Mouse (Mus musculus) hindbrain, embryonic 13.5 days (tissue): ENCODE measurements around the gene Pltp. TPM values are rescaled to one million over a fixed set of nuclear protein-coding genes. Genes with fewer than 3 reads are reported as not detected.

Experiments
- ATAC-seq: fragments of 200-750 bp; cut with Nextera tagmentation; 2 replicates; pipeline ENCODE4 v1.8.0; 2017; ENCODE audit warnings: moderate TSS enrichment; ENCODE audit not compliant: low FRiP score
- H3K27ac ChIP-seq: fragments of 300-500 bp; sonication (generic); 2 replicates; pipeline ENCODE4 v1.5.1; 2015; ENCODE audit warnings: inconsistent platforms, mild to moderate bottlenecking, moderate library complexity
- H3K27me3 ChIP-seq: fragments of 300-500 bp; sonication (generic); 2 replicates; pipeline ENCODE4 v1.6.1; 2015; ENCODE audit warnings: mild to moderate bottlenecking, inconsistent platforms
- H3K36me3 ChIP-seq: fragments of 300-500 bp; sonication (generic); 2 replicates; pipeline ENCODE4 v1.6.1; 2015; ENCODE audit warnings: mild to moderate bottlenecking, inconsistent platforms
- H3K4me1 ChIP-seq: fragments of 300-500 bp; sonication (generic); replicated peaks from 2 replicates; pipeline ENCODE4 v1.6.1; 2015; ENCODE audit warnings: inconsistent platforms
- H3K4me2 ChIP-seq: fragments of 300-500 bp; sonication (generic); 2 replicates; pipeline ENCODE4 v1.6.1; 2015; ENCODE audit warnings: inconsistent platforms, mild to moderate bottlenecking, moderate library complexity
- H3K4me3 ChIP-seq: fragments of 300-500 bp; sonication (generic); 2 replicates; pipeline ENCODE4 v1.5.1; 2015; ENCODE audit warnings: mild to moderate bottlenecking, inconsistent platforms
- H3K9ac ChIP-seq: fragments of 300-500 bp; sonication (generic); 2 replicates; pipeline ENCODE4 v1.6.1; 2015; ENCODE audit warnings: mild to moderate bottlenecking, inconsistent platforms
- H3K9me3 ChIP-seq: fragments of 300-500 bp; sonication (generic); 2 replicates; pipeline ENCODE4 v1.6.1; 2016; ENCODE audit warnings: inconsistent platforms
- WGBS: fragments of 180-500 bp; shearing (Covaris S2); methylation state at CpG from one replicate; pipeline ENCODE4 v1.1.7; 2015; 5-methylcytosine and 5-hydroxymethylcytosine counted together
- polyA plus RNA-seq: library from polyadenylated mRNA; unstranded; fragments of >200 nt; fragmentation: Nextera tagmentation; extraction: Ambion mirVana; gene quantifications from 2 replicates; pipeline ENCODE4 v1.2.1, GENCODE M21; 2015

The Pltp gene
- 123 and 127 TPM in 2 replicates for polyA plus RNA-seq

DNA sequence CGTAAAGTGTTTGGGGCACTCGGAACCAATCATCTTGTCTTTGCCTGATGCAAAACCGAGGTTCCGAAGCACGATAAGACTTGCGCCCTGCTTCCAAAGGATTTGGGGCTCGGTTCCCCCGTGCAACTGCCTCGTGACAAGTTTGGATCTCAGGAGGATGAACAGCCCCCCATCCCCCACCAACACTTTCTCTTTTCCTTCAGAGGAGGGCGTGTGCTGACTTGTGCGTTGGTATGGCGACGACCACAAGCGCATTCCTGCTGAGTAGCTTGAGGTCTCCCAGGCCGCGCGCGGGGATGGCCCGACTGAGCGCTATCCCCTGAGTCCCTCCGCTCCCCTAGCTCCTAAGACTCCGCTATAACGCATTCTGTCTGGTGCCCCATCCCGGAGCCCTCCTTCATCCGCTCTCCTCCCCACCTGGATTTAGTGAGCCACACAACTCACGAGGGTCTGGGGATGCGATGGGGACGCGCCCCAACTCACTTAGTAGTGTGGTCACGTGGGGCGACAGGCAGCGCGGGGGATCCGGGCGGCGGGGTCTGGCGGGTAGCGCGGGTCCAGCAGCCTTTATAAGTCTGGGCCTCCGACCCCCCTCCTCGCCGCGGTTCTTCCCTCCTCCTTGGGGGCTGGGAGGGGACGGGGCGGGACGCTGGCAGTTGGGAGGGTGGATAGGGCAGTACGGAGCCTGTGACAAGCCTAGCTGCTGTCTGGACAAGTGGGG lies at the start of gene Pltp:
TSS of gene Pltp (minus strand) at position 611 of the 721 bp plus-strand sequence.
- Histone ChIP-seq H3K9ac (peak within 1 kb of the TSS; percentile 63), H3K27me3 (peaks cover 59% of the 10 kb centered on the region), H3K4me1 (peaks cover 32% of the 10 kb centered on the region), H3K4me2 (peak within 1 kb of the TSS; percentile 87), H3K27ac (peak within 1 kb of the TSS; percentile 58), H3K36me3 (no peaks in the 10 kb centered on the region), H3K9me3 (no peaks in the 10 kb centered on the region), H3K4me3 (peak within 1 kb of the TSS; percentile 49)
- under 1% methylated on average over 44 of the region's 47 CpGs for WGBS
- peak; percentile 86 for ATAC-seq

DNA sequence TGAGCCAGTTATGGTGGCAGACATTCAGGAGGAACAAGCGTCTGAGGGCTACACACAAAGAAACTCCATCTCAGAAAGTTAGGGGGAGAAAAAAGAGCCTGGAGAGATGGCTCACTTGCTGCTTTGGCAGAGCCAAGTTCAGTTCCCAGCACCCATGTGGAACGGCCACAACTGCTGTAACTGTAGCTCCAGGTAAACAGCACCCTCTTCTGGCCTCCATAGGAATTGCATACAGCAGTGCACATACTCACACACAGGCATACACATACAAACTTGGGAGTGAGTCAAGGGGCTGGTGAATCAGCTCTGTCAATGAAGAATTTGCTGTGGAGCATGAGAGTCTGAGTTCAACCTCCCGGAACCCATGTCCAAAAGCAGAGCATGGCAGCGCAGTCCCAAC lies 48.6 kb upstream of the Pltp start:
- Histone ChIP-seq H3K36me3 (peaks cover 83% of the 10 kb centered on the region), H3K4me3 (no peak overlapping the region), H3K4me2 (no peak overlapping the region), H3K9me3 (peaks cover 5% of the 10 kb centered on the region), H3K27ac (no peak overlapping the region), H3K27me3 (no peaks in the 10 kb centered on the region), H3K9ac (no peak overlapping the region), H3K4me1 (peaks cover 24% of the 10 kb centered on the region)
- WGBS: 99% methylated on average over 4 of the region's 4 CpGs
- no peak for ATAC-seq

DNA sequence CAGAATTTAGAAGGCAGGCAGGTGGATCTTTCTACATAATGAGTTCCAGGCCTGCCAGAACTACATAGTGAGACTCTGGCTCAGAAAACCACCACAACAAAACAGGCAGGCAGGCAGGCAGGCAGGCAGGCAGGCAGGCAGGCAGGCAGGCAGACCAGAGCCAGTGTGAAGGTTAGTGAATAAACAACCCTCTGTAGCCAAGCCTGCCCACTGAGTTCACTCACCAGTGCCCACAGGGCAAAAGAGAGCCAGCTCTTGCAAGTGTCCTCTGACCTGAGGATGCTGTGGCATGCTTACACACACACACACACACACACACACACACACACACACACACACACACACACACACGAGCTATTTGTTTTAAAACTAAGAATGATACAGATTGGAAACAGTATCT lies 46.0 kb upstream of the Pltp start:
- H3K4me3 ChIP-seq: no peak overlapping the region
- ATAC-seq: no peak
- H3K9ac ChIP-seq: no peak overlapping the region
- H3K9me3 ChIP-seq: peaks cover 5% of the 10 kb centered on the region
- 83% methylated on average over 1 of the region's 1 CpGs for WGBS
- H3K4me1 ChIP-seq: 0 out of 2 replicates have a peak, but pooled peaks cover 3% of the 10 kb centered on the region
- no peaks in the 10 kb centered on the region for H3K27me3 ChIP-seq
- peaks cover 100% of the 10 kb centered on the region for H3K36me3 ChIP-seq
- no peak overlapping the region for H3K27ac ChIP-seq
- no peak overlapping the region for H3K4me2 ChIP-seq

DNA sequence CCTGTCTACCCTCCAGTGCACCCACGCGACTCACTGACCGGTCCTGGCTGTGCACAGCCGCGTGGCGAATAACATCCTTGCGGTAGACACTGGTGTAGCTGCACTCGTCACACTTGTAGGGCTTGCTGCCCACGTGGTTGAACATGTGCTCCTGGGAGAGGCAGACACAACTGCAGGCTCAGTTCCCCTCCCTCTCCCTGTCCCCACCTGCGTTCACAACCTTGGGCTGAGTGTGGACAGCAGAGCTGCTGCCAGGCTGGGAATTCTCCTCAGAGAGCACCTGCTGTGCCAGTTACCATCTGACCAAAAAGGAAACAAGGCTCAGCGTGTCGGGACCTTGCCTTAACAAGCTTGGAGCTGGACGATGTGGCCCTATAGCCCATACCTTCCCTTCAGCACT lies 43.9 kb upstream of the Pltp start:
- H3K27me3 ChIP-seq: no peaks in the 10 kb centered on the region
- 0 out of 2 replicates have a peak, but pooled peaks cover 3% of the 10 kb centered on the region for H3K4me1 ChIP-seq
- H3K27ac ChIP-seq: no peak overlapping the region
- H3K9me3 ChIP-seq: peaks cover 5% of the 10 kb centered on the region
- WGBS: 95% methylated on average over 13 of the region's 13 CpGs
- H3K4me2 ChIP-seq: no peak overlapping the region
- ATAC-seq: no peak
- no peak overlapping the region for H3K9ac ChIP-seq
- H3K4me3 ChIP-seq: no peak overlapping the region
- peaks cover 100% of the 10 kb centered on the region for H3K36me3 ChIP-seq

DNA sequence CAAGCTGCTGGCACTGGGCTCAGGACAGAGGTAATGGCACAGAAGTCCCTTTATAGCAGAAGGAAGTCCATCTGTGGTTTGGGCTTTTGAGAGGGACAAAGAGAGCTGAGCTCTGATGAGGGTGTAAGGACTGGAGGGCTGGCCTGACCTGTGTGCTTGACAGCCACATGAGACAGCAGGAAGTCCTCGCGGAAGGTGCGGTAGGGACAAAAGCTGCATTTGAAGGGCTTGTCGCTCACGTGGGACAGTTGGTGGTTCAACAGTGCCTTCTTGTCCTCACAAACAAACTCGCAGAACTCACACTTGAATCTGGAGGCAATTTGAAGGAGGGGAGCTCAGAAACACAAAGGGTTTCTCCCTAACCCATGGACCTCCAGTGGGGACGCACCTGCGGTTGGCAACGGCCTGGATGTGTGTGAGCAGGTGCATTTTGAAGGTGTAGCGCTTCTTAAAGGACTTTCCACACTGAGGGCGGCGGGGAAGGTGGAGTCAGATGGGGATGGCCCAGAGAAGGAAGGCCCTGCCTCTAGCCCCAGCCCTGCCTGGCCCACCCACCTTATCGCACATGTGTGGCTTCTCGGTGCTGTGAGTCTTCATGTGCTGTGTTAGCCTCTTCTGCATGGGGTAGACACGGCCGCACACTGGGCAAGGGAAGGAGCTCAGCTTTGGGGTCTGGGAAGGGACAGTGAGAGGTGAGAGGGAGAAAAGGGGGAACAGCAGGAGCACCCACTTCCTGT lies 42.4 kb upstream of the Pltp start:
- ATAC-seq: no peak
- Histone ChIP-seq H3K9me3 (no peaks in the 10 kb centered on the region), H3K4me3 (no peak overlapping the region), H3K27me3 (no peaks in the 10 kb centered on the region), H3K27ac (no peak overlapping the region), H3K36me3 (peaks cover 100% of the 10 kb centered on the region), H3K4me2 (no peak overlapping the region), H3K4me1 (0 out of 2 replicates have a peak, but pooled peaks cover 3% of the 10 kb centered on the region), H3K9ac (no peak overlapping the region)
- 95% methylated on average over 16 of the region's 16 CpGs for WGBS

DNA sequence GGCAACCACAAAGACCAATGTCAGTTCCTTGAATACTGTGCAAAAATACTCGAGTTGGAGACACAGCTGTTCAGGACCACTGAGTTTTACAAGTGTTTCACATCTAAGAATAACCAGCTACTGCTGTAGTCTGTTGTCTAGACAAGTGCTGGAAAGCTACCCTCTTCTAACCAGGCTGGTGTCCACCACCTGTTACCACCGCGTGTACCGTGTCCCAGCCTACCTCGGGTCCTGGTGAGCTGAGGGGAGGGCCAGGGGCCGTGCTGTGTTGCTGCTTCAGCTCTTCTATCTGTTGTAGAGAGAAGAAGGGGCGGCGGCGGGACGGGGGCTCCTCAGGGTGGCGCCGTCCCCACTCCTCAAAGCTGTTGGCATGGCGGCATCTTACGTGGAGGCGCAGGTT lies 41.5 kb upstream of the Pltp start:
- no peak for ATAC-seq
- Histone ChIP-seq H3K4me1 (0 out of 2 replicates have a peak, but pooled peaks cover 3% of the 10 kb centered on the region), H3K36me3 (peaks cover 100% of the 10 kb centered on the region), H3K9ac (no peak overlapping the region), H3K4me2 (no peak overlapping the region), H3K4me3 (no peak overlapping the region), H3K27ac (no peak overlapping the region), H3K9me3 (no peaks in the 10 kb centered on the region), H3K27me3 (no peaks in the 10 kb centered on the region)
- 95% methylated on average over 15 of the region's 15 CpGs for WGBS

DNA sequence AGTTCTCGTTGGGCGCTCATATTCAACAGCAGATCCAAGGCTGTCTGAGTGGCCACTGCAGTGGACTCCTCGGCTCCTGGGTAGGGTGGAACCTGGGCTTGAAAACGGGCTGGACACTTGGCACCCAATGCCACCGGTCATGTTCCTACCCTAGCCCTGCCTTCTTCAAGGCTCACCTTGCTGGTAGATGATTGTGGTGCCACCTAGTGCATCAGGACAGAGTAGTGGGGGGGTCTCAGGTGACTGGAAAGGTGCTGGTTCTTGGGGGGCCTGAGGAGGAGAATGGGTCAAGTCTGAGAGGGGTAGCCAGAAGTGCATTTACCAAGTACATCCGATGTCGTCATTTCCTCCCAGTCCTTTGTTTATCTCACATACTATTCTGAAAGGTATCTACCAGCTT lies 40.5 kb upstream of the Pltp start:
- peaks cover 100% of the 10 kb centered on the region for H3K36me3 ChIP-seq
- no peaks in the 10 kb centered on the region for H3K9me3 ChIP-seq
- no peak overlapping the region for H3K4me2 ChIP-seq
- no peak for ATAC-seq
- H3K4me1 ChIP-seq: 0 out of 2 replicates have a peak, but pooled peaks cover 3% of the 10 kb centered on the region
- 94% methylated on average over 7 of the region's 7 CpGs for WGBS
- H3K27me3 ChIP-seq: no peaks in the 10 kb centered on the region
- no peak overlapping the region for H3K9ac ChIP-seq
- no peak overlapping the region for H3K27ac ChIP-seq
- H3K4me3 ChIP-seq: no peak overlapping the region

DNA sequence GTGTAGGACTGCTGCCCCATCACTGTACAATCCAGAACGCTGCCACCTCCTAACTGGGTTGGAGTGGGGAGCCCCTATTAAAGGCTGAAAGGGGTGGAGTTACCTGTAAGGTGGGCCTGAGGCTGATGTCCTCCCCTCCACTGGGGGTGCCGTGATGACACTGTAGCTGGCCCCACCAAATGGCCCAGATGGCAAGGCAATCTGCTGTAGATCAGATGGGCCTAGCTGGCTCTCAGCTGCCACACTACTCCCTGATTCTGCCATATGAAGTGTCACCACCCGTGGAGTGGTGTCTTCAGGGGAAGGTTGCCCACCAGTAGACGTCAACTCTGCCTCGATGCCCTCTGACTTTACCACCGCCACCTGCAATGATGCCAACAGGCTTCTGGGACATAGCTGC lies 38.4 kb upstream of the Pltp start:
- Histone ChIP-seq H3K4me2 (no peak overlapping the region), H3K4me3 (no peak overlapping the region), H3K9ac (no peak overlapping the region), H3K4me1 (no peaks in the 10 kb centered on the region), H3K36me3 (peaks cover 100% of the 10 kb centered on the region), H3K27ac (no peak overlapping the region), H3K27me3 (no peaks in the 10 kb centered on the region), H3K9me3 (no peaks in the 10 kb centered on the region)
- ATAC-seq: no peak
- WGBS: 93% methylated on average over 6 of the region's 6 CpGs

DNA sequence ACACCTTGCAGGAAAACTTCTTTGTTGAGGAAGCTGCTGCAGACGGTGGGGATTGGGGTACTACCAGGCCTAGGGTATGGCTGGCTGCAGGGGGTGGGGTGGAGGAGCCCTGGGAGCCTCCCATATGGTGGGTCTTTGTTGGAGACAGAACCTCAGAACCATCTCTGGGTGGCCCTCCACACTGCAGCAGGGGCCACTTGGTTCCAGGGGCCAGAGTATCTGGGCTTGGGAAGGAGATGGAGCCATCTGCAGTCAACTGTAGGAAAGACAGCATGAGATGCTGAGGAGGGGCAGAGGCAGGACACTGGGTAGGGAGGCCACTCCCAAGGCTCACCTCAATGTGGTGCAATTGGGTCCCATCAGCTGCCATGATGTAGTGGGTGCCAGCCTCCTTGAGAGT lies 37.1 kb upstream of the Pltp start:
- Histone ChIP-seq H3K27ac (0 out of 2 replicates have a peak overlapping the region, but pooled peaks have one; percentile 0), H3K36me3 (peaks cover 100% of the 10 kb centered on the region), H3K4me3 (no peak overlapping the region), H3K27me3 (no peaks in the 10 kb centered on the region), H3K4me2 (no peak overlapping the region), H3K9me3 (no peaks in the 10 kb centered on the region), H3K9ac (no peak overlapping the region), H3K4me1 (no peaks in the 10 kb centered on the region)
- 86% methylated on average over 1 of the region's 1 CpGs for WGBS
- ATAC-seq: no peak

DNA sequence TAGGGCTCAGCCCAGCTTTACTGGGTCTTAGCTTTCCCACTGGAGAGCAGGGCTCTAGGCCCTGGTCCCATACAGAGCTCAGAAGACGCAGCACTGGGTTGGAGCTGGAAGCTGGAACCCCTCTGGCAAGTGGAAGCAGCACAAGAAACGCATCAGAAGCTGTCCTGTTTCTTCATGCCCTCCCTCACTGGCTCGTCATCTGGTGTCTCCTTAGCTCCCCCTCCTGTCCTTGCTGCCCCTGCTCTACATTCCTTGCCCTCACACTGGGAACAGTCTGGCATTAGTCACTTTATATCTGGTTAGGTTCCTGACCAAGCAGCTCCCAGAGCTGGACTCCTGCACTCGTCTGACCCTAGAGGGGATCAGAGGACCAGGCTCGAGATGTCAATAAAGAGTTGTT lies 36.5 kb upstream of the Pltp start:
- no peak for ATAC-seq
- H3K9ac ChIP-seq: no peak overlapping the region
- no peak overlapping the region for H3K4me2 ChIP-seq
- no peak overlapping the region for H3K27ac ChIP-seq
- 62% methylated on average over 5 of the region's 5 CpGs for WGBS
- H3K36me3 ChIP-seq: peaks cover 100% of the 10 kb centered on the region
- no peaks in the 10 kb centered on the region for H3K27me3 ChIP-seq
- H3K4me3 ChIP-seq: no peak overlapping the region
- no peaks in the 10 kb centered on the region for H3K9me3 ChIP-seq
- H3K4me1 ChIP-seq: no peaks in the 10 kb centered on the region

DNA sequence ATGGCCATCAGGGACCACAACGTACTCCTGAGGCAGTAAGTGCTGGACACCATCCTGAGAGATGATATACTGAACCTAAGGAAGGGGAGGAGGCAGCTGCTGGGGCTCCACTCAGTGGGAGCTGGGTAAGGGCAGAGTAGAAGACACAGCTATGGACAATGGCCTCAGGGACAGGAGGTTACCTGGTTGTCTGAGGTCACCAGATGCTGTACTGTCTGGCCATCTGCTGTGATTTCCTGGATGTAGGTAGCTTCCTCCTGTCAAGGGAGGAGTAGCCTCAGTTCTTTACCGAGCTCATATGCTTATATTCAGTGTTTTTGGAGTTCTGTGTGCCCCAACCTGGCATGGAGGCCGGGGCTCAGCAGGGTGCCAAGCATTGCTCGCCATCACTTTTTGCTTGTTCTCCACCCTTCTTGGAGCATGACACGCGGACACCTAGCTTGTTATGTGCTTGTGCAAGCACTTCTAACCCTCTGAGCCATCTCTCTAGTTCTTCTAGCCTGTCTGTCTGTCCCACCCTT lies 35.2 kb upstream of the Pltp start:
- Histone ChIP-seq H3K4me1 (no peaks in the 10 kb centered on the region), H3K4me3 (no peak overlapping the region), H3K4me2 (no peak overlapping the region), H3K36me3 (peaks cover 100% of the 10 kb centered on the region), H3K9ac (no peak overlapping the region), H3K27me3 (no peaks in the 10 kb centered on the region), H3K27ac (no peak overlapping the region), H3K9me3 (no peaks in the 10 kb centered on the region)
- ATAC-seq: no peak
- WGBS: 89% methylated on average over 6 of the region's 6 CpGs

DNA sequence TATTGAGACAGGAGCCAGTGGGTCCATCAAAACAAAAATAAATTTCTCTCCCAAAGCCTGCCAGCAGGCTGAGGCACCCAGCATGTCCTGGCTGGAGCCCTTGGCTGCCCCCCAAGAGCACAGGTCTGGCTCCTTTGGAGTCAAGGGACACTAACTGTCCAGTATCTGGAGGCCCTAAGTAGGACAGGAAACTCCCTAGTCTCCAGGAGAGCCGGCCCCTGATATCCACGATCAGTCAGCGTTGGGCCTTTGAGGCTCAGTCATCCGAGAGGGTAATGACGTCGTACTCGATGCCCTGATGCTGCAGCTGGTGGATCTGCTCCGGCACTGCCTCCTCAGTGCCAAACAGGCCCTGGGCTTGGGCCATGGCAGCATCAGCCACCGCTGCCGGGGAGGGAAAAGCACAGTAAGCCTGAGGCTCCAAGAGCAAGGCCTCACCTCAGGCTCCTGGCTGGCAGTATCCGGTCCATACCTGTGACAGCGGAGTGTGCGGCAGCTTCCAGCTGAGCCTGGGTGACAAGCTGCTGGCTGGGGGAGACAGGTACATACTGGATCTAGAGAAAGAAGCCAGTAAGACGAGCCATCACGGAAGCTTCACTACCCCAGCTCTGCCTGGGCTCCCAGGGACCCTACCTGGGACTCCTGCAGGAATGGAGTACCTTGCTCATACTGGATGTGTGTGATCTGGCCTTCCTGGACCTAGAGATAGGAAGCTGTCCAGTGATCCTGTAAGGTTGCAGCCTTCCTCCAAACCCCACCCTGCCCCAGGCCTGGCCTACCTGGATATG lies 34.6 kb upstream of the Pltp start:
- Histone ChIP-seq H3K36me3 (peaks cover 100% of the 10 kb centered on the region), H3K4me3 (no peak overlapping the region), H3K9me3 (no peaks in the 10 kb centered on the region), H3K9ac (no peak overlapping the region; the same call in 1 of the 2 replicates), H3K27ac (no peak overlapping the region), H3K4me1 (no peaks in the 10 kb centered on the region), H3K27me3 (no peaks in the 10 kb centered on the region), H3K4me2 (no peak overlapping the region)
- WGBS: 87% methylated on average over 15 of the region's 15 CpGs
- ATAC-seq: no peak
